Mouse (Mus musculus) left cerebral cortex, adult 18-20 months (tissue): ENCODE measurements around the gene Cog1. TPM values are rescaled to one million over a fixed set of nuclear protein-coding genes. Genes with fewer than 3 reads are reported as not detected.
A peak's percentile ranks its signal among the peaks of the same experiment; 100 is the strongest.

Source experiments
- DNase-seq, 2 experiments: peaks; one replicate each; pipeline ENCODE4 v3.0.0; 2021 to 2022; ENCODE audit warnings: low spot score in 2 of 2, mixed read lengths in 1 of 2
- total RNA-seq, 2 experiments: library from RNA; stranded (reverse); gene quantifications; 2 replicates each; pipeline ENCODE4 v1.2.3; 2021

The Cog1 gene
- total RNA-seq, 2 experiments from 2014 or later: 47.3 to 51.8 TPM

DNA sequence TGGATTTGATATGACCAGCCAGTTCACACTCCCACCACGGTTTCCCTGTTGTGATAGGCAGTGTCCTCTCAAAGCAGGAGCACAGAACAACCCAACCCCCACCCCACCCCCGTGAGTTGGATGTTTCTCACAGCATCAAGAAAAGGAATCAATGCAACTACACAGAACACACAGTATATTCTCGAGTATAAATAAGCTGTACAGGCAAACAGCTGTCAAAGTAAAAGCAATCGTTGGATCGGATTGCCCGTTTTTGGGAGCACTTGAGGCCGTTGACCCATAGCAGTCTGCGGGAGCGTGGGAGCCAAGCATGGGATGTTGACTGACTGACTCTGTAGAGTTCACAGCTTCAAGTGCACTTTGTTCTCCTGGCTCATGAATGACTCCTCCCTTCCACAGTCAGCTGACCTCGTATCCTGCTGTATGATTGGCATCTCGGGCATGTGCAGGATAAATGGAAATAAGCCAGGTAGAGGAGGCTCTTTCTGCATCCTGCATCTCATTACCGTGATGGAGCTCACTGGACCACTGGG, 49.1 kb downstream of the Cog1 start:
- DNase-seq: no peak

DNA sequence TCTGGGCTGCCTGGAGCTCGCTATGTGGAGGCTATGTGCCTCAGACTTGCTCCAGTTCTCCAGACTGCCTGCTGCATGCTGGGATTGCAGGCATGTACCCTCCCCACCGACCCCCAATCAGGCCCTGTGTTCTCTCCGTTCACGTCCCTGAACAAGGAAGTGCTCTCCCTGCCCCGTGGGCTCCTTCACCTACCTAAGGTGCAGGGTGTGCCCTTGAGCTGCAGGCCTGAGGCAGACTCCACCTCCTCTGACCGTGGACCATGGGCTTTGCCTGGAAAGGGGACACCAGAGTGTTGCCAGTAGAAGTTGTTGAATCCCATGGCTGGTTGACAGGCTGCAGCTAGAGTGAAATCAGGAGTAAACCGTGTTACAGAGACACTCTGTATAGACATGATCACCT, 50.7 kb downstream of the Cog1 start:
- DNase-seq: no peak

DNA sequence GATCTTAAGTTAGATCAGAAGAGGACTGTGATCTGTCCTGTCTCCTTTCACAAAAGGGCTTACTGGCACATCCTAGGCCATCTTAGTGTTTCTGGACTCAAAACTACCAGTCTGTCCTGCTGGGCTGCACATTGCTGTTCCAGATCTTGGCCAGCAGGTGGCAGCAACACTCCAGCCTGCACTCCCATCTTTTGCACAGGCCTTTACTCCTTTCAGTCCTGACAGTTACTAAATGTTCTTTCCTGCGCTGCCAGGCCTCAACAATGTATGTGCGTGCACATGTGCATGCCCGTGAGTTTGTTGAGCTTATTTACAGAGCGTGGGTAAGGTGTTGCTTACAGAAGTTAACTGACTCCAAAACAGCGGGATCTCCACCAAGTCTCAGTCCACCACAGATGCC, 54.8 kb downstream of the Cog1 start:
- DNase-seq: peak; percentile 75 to 81

DNA sequence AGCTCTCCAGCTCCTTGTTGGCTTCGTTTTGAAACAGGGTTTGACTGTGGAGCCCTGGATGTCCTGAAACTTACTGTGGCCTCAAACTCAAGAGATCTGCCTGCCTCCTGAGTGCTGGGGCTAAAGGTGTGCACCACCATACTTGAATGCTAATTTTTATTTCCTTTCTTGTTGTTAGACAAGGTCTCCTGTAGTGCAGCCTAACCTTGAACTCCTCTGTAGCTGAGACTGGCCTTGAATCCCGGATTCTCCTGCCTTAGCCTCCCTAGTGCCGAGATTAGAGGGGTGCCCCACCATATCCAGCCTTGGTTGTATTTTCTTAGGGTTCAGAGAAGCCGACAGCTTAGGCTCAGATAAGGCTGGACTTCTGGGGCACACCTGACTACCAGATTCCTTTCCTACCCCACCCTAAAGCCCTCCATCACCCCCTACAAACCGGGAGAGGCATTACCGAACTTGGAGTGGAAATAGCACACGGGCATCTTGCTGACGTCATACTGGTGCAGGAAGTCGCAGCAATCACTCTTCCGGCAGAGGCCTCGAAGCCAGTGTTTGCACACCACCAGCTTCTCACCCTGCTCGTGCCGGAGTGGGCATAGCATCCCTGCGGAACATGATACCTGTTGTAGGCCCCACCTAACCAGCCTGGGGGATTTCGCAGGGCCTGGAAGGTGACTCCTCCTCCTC, 57.1 kb downstream of the Cog1 start:
- DNase-seq: no peak

DNA sequence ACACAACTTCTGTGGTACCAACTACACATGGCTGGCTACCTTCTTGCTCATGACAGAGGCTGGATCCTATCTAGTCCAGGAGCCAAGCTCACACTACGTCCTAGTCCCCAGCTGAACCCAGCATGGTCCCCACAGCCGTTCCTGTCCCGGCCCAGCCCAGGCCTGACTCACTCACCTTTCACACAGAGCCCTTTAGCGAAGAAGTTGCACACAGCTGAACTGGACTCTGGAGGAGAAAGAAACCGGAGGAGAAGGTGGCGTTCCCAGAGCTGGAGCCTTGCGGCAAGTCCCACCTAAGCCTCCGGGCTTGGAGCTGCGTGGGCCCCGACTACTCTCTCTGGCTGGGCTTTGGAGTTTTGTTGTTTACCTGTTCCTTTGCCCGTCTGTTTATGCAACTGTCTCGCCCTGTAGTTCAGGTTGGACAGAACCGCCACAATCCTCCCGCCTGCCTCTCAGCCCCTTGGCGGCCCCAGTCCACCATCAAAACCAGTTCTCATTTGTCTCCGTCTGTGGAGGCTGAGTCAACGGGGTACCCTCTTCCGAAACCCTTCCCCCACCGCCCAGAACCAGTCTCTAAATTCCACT, 59.8 kb downstream of the Cog1 start:
- DNase-seq: no peak

DNA sequence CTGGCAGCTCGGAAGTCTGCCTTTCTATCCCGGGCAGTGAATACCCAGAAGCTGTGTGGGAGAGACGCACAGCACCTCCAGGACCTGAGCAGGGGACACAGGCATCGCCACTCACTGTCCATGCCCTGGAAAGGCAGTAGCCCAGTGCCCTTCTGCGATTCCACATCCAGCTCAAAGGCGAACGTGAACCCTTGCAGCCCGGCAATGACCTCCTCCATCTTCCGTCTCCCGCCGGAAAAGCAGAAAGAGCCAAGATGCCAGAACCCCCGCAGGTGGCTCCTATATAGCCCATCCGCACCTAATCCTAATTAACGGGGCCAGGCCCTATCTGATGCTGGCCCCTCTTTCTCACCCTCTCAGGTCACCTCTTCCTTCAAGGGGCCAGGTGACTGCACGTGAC, 60.3 kb downstream of the Cog1 start:
- DNase-seq: no peak

DNA sequence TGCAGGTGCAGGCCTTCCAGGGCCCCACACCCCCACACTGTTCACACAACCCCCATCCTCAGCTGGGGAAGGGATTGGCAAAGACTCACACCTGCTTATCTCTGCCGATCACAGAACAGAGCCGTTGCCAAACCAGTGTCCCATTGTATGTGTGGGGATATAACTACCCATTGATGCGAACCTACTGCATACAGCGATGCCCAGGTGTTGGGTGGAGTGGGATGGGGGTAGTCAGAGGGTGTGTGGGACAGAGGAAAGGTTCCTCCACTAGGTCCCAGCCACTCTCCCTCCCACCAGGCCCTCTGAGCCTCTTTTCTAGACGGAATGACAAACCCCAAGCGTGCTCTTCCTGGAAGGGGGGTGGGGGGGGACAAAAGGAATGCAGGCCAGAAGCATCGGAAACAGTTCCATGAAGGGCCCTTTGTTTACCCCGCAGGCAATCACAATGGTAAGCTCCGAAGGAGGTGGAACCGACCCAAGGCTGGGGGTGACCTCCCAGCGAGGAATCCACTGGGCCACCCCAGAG, 60.8 kb downstream of the Cog1 start, which contains the start of gene Cpsf4l:
Gene Cpsf4l, minus strand, starts transcription at position 287 of the 526 bp plus-strand sequence.
- DNase-seq: no peak

DNA sequence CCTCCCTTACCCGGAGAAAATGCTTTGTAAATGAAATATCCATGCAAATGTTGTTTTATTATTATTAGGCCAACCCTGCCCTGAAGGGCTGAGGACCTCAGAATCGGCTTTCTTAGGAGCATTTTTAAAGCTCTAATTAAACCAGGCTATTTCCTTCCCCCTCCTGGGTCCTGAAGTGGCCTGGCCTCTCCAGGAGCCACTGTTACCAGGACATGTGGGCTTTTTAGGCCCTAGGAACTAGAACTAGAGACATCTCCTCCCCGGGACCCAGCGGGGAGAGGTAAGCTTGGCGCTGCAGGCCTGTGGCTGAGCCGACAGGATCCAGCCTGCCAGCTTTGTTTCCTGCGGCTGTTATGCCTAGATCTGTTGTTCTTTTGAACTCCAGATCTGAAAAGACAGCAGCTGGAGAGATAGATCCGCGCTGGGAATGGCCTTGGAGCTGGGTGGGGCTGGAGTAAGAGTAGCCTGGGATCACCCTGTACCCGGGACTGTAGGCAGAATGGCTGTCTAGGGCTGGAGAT, 61.3 kb downstream of the Cog1 start:
- no peak for DNase-seq

DNA sequence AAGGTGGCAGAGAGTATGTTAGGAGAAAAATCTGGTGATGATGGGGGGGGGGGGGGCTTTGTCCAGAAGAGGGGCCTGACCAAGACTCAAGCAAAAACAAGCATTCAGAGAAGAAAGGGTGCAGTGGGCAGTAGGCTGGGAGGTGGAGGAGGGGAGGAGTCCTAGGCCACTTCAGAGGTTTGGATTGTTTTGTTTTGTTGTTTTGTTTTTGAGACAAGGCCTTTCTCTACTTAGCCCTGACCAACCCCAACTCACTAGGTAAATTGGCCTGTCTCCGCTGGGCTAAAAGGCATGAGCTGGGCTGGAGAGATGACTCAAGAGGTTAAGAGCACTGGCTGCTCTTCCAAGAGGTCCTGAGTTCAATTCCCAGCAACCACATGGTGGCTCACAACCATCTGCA, 62.1 kb downstream of the Cog1 start:
- DNase-seq: no peak

DNA sequence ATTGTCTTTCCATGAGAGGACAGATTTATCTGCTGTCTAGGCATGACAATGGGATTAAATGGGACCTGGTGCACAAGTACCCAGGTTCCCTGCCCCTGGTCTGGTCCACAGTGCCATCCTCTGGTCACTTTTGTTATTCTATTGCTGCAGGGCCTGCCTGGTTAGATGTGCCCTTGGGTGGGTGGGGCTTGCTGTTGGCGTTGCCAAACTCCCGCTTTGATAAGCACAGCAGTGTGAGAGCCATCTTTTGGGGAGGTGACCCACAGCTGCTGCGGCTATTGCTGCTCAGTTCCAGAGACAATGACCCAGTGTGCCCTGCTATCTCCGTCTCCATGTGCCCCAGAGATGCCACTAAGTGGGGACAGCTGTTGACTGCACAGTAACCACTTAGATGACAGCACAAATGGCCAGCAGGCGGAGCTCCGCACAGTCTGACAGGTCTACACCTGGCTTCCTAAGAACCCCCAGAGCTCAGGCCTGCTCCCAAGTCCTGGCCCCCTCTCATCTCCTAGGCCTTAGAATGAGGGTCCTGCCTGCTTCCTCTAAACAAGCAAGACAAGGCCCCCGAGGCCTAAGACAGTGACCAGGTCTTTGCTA, 66.2 kb downstream of the Cog1 start:
- no peak for DNase-seq

DNA sequence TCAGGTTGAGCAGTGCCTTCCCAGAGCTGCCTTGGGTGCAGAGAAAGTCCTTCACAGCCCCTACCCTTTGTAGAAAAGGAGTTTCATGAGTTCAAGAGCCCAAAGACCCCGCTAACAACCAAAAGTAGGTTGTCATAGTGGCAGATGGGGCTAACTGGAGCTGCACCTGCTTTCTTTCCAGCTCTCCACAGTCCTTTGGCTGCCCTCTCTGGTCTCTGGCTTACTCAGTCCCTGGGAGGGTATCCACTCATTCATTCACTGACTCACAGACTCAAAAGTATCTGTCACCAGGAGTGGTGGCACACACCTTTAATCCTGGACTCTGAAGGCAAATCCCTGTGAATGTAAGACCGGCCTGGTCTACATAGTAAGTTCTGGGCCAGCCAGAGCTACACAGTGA, 67.2 kb downstream of the Cog1 start:
- no peak for DNase-seq

Other genes starting within 250 kb of the Cog1 start
- 10 to 100 TPM; 30.0 to 35.9 TPM for gene Sstr2, start 29.8 kb upstream of the Cog1 start, total RNA-seq
- 10 to 100 TPM; 13.9 to 15.3 TPM for gene Slc39a11, start 910 bp downstream of the Cog1 start, total RNA-seq
- 10 to 100 TPM; 31.8 to 33.9 TPM for gene Fam104a, start 35.0 kb downstream of the Cog1 start, total RNA-seq
- 10 to 100 TPM; 12.1 to 12.8 TPM for gene D11Wsu47e, start 35.2 kb downstream of the Cog1 start, total RNA-seq
- gene Cpsf4l, start 60.8 kb downstream of the Cog1 start, total RNA-seq: under 1 TPM in 1 of 2 experiments, not detected in 1; 0.35 TPM
- 10 to 100 TPM; 26.6 to 28.8 TPM for gene Cdc42ep4, start 102.7 kb downstream of the Cog1 start, total RNA-seq